Mouse (Mus musculus) mammary gland, adult 2 months (tissue): ENCODE measurements around the gene Padi4. TPM values are rescaled to one million over a fixed set of nuclear protein-coding genes. Genes with fewer than 3 reads are reported as not detected.

ENCODE experiments used
- polyA plus RNA-seq: library from polyadenylated mRNA; depleted of rRNA; stranded (reverse); fragments of >200 nt; gene quantifications from 2 replicates; pipeline ENCODE4 v1.2.3, GENCODE M21; 2012; ENCODE audit warnings: low replicate concordance; rRNA removed

Padi4 gene
- 4.0 and 4.8 TPM in 2 replicates for polyA plus RNA-seq

GRCm38 (mm10) chr4:140774025-140774800, at the start of gene Padi4:
Gene Padi4 (minus strand): TSS chr4:140774236.

GRCm38 (mm10) chr4:140810458-140811260, 36.6 kb upstream of the Padi4 start, which contains the start of gene Padi3:
Gene Padi3 (minus strand): TSS chr4:140810648.

GRCm38 (mm10) chr4:140742543-140742942, 31.5 kb downstream of the Padi4 start, which contains the start of gene Padi6:
Gene Padi6 (minus strand): TSS chr4:140742643.

GRCm38 (mm10) chr4:140700269-140701018, 73.6 kb downstream of the Padi4 start, which contains the start of gene Rcc2:
Gene Rcc2 (plus strand): TSS chr4:140700541.

Other genes with a start within 250 kb of the Padi4 start
- 33.4 and 36.2 TPM in 2 replicates for gene Arhgef10l, start 108.2 kb downstream of the Padi4 start, polyA plus RNA-seq
- 37.9 and 74.7 TPM in 2 replicates for gene Rcc2, start 73.7 kb downstream of the Padi4 start, polyA plus RNA-seq
- gene Padi6, start 31.6 kb downstream of the Padi4 start, polyA plus RNA-seq = not detected in 2 replicates
- 0.92 and 1.1 TPM in 2 replicates for gene Padi3, start 36.4 kb upstream of the Padi4 start, polyA plus RNA-seq
- 0.19 and 0.32 TPM in 2 replicates for gene Padi1, start 71.5 kb upstream of the Padi4 start, polyA plus RNA-seq
- gene Padi2, start 132.1 kb upstream of the Padi4 start, polyA plus RNA-seq = 18.7 and 47.7 TPM in 2 replicates
- 271 and 433 TPM in 2 replicates for gene Sdhb, start 187.0 kb upstream of the Padi4 start, polyA plus RNA-seq
- 138 and 272 TPM in 2 replicates for gene Atp13a2, start 212.6 kb upstream of the Padi4 start, polyA plus RNA-seq
- 169 and 198 TPM in 2 replicates for gene Mfap2, start 236.2 kb upstream of the Padi4 start, polyA plus RNA-seq